Mouse (Mus musculus) embryonic fibroblast, embryonic 13.5 days (primary cell): ENCODE data around the gene Rbfox3. TPM values are rescaled to one million over a fixed set of nuclear protein-coding genes. Genes with fewer than 3 reads are reported as not detected.

Experiments used
- H3K27ac ChIP-seq: 2 replicates; pipeline ENCODE4 v1.5.1; 2012; ENCODE audit warnings: low read length, control low read depth, inconsistent platforms; ENCODE audit not compliant: insufficient read depth
- H3K4me1 ChIP-seq: 2 replicates; pipeline ENCODE4 v1.6.1; 2011; ENCODE audit warnings: low read length; ENCODE audit not compliant: control insufficient read depth, insufficient read depth
- H3K4me3 ChIP-seq: 2 replicates; pipeline ENCODE4 v1.5.1; 2011; ENCODE audit warnings: mild to moderate bottlenecking, control low read depth, low read length; ENCODE audit not compliant: insufficient read depth
- CTCF ChIP-seq: IDR thresholded peaks from 2 replicates; pipeline ENCODE4 v1.5.1; 2011; ENCODE audit warnings: mild to moderate bottlenecking, control low read depth, low read length, moderate library complexity, borderline replicate concordance; ENCODE audit not compliant: insufficient read depth
- POLR2A ChIP-seq: IDR thresholded peaks from 2 replicates; pipeline ENCODE4 v1.6.1; 2011; ENCODE audit warnings: low read depth, mild to moderate bottlenecking, control low read depth, low read length, moderate library complexity
- polyA plus RNA-seq: library from polyadenylated mRNA; stranded (reverse); fragments of >200 nt; gene quantifications from 2 replicates; pipeline ENCODE4 v1.2.4, GENCODE M21; 2011; ENCODE audit warnings: low read depth; ENCODE audit not compliant: missing spikeins, insufficient read length

Rbfox3 gene
- polyA plus RNA-seq, 1 experiment = not detected

DNA sequence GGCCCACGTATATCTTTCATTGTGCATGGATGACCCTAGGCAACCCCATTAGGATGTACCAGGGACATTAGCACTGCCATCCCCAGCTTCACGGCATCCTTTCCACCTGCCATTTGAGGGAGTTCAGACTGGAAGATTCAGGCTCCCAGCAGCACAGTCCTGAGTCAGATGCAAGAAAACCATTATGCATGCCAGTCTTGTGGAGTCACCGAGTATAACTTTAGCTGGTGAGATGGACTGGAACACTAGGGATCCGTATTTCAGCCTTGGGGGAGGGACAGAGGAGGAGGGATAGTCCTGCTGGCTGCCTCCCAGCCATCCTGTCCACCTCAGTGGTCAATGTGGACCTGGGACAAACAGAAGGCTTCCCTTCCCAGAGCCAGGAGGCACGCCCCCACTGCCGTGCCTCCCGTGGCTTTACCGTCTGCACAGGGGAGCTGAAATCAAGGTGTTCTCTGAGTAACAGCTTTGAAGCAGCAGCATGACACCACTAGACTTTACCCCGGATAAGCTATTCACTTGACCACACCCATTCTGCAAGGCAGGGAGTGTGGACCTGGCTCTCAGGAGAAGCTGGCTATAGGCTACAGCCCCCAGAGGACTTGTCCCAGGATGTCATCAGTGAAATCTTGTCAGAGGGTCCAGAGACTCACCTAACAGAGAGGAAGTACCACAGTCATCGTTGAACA is 78.5 kb downstream of the Rbfox3 start:
- Histone ChIP-seq H3K4me3 (no peak overlapping the region), H3K4me1 (no peaks in the 10 kb centered on the region), H3K27ac (no peak overlapping the region)
- TF ChIP-seq CTCF = no peak
- no peak for TF ChIP-seq POLR2A

DNA sequence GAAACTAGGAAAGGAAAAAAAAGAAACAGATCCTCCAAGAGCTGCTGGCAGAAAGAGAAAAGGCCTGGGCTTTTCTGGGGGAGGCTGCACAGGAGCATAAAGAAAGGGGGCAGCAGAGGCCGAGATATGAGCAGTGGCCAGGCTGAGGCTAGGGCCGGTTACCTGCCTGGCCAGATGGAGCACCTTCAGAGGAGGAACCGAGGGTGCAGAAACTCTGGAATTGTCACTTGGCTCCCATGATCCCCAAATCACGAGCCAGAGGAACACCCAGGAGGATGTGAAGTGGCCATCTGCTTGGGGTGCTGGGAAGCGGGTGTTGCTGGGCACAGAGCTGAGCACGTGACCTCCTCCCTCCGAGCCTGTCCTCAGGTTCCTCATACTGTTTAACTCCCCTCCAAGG is 79.7 kb downstream of the Rbfox3 start:
- H3K4me1 ChIP-seq = no peaks in the 10 kb centered on the region
- TF ChIP-seq POLR2A (no peak), CTCF (no peak)
- H3K4me3 ChIP-seq = no peak overlapping the region
- H3K27ac ChIP-seq = no peak overlapping the region

DNA sequence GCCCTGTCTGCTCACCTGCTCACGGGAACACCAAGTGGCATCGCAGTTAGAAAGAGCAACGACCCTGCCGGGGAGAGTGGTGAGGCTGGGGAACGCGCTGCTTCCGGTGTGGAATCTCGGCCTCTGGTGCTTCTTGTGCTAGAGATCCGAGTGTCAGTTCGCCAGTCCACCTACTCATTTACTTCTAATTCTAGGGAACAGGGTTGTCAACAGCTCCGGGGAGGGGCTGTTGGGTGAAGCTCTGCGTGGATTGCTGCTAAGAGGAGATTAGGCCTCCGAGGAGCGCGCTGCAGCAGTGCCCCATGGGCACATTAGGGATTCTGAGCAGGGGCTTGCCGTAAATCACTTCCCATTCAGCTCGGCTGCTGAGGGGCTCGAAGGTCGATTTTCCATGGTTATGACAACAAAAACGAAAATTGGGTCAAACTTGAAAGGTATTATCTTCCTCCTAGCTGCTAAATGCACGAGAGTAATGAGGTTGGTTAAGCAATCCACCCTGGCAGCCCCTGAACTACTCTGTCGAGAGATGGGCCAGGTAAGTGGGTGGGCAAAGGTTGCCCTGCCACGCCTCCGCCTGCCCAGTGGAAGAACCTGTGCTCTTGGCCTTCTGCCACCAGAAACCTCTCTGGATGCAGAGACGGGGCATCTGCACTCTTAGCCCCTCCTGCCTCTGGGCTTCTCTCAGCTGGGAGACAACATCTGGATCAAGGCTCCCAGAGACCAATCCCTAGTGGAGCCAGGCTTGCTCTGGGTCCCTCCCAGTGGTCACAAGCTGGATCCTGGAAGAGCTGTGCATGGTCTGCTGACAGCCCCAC is 85.9 kb downstream of the Rbfox3 start:
- H3K4me3 ChIP-seq = no peak overlapping the region
- no peak overlapping the region for H3K27ac ChIP-seq
- H3K4me1 ChIP-seq = no peaks in the 10 kb centered on the region
- TF ChIP-seq POLR2A = no peak
- no peak for TF ChIP-seq CTCF

DNA sequence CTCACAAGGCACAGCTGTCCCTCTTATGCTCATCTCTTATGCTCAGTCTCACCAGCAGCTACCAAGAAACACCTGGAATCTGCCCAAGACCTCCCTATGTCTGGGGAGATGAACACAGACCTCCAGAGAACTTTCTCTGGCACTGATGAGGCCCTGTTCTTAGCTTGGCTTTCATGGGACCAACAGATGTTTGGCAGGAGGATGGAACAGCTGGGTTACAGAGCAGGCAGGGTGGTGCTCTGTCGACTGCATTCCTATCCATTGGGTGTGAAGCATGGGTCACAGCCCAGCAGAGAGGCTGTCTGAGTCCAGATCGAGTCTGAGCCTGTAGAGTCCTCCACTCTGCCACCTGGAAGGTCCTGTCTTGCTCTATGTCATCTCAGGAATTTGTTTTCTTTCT is 90.0 kb downstream of the Rbfox3 start:
- no peak overlapping the region for H3K27ac ChIP-seq
- H3K4me3 ChIP-seq = no peak overlapping the region
- no peaks in the 10 kb centered on the region for H3K4me1 ChIP-seq
- TF ChIP-seq CTCF = no peak
- TF ChIP-seq POLR2A = no peak

DNA sequence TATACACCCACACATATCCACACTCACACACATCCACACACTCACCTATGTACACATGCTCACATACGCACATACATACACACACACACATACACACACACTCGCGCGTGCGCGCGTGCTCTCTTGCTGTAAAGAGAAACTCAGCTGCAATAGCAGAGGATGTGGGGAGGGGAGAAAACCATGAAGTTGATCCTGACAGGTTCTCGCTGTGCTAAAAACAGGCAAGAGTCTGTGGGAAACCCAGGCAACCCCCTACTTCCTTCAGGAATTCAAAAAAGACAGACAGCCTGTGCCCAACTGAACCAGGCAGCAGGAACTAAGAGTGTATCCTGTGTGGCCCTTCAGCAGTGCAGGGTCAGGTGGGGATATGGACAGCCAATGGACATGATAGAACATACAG is 92.9 kb downstream of the Rbfox3 start:
- Histone ChIP-seq H3K4me3 (no peak overlapping the region), H3K4me1 (no peaks in the 10 kb centered on the region), H3K27ac (no peak overlapping the region)
- TF ChIP-seq POLR2A = no peak
- no peak for TF ChIP-seq CTCF

DNA sequence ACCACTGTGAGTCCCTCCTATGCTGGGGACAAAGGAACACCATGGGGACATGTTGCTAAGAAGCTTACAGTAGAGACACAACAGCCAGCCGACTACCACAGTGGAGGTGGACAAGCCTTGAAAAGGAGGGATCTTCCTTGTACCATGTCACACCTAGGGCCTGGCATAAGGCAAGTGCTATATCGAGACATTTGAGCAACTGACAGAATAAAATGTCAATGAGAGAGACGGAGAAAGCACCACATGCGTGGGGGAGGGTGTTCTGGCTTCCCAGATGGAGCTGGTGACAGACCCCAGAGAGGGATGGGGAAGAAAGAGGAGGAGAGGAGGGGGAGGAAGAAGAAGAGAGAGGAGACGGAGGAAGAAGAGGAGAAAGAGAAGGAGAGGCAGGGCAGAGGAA is 96.3 kb downstream of the Rbfox3 start:
- H3K4me3 ChIP-seq = no peak overlapping the region
- H3K27ac ChIP-seq = no peak overlapping the region
- H3K4me1 ChIP-seq = no peaks in the 10 kb centered on the region
- TF ChIP-seq CTCF (no peak), POLR2A (no peak)

DNA sequence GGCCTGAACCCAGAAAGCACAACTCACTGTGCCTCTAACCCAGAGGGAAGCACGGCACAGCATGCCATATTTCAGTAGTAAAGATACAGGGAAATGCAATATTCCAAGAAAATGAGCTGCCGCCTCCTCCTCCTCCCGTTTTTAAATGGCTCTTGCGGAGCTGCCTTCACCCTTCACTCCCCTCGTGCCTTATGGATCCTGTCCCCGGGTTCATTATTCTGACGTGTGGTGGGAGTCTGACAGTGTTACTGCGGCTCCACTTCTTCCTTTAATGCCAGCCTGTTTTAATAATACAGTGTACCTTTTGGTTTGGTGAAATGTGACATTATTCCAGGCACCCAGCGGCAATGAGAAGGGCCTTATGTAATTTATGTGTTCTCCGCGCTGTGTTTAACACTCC is 97.5 kb downstream of the Rbfox3 start:
- TF ChIP-seq POLR2A (no peak), CTCF (no peak)
- Histone ChIP-seq H3K4me3 (no peak overlapping the region), H3K4me1 (no peaks in the 10 kb centered on the region), H3K27ac (no peak overlapping the region)

DNA sequence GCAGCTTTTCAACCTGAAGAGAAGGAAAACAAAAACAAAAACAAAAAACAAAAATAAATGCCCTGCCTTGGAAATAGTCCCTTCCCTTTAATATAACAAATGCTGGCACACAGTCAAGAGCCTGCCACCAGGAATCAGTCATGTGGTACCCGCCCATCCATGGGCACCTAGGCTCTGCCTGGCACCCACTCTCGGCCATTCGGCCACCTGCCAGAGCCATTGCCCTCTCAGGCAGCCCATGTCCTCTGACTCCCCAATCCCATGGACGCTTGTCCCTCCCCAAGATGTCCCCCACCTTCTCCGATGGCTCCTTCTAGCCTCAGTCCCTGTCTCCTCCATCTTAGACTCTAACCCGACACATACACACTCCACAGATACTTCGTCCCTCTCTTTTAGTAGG is 100.0 kb downstream of the Rbfox3 start:
- no peak for TF ChIP-seq CTCF
- TF ChIP-seq POLR2A = no peak
- Histone ChIP-seq H3K4me1 (no peaks in the 10 kb centered on the region), H3K27ac (no peak overlapping the region), H3K4me3 (no peak overlapping the region)

DNA sequence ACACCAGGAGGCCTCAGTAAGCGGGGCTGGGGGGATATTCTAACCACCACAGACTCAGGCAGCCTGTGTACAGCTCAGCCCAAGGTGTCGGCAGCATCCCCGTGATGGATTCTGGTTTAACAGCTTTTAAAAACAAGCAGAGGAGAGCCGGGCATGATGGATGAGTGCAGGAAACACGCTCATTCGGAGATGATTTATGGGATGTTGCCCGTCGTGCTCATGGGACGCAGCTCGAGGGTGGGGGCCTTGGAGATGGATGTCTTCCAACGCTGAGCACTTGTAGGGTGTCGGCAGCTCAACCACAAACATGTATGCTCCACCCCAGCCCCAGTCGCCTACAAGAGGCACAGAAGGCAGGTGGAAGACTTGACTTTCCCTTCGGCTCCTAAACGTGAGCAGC is 103.9 kb downstream of the Rbfox3 start:
- no peaks in the 10 kb centered on the region for H3K4me1 ChIP-seq
- no peak overlapping the region for H3K4me3 ChIP-seq
- TF ChIP-seq CTCF (no peak), POLR2A (no peak)
- no peak overlapping the region for H3K27ac ChIP-seq
